Mouse (Mus musculus) embryonic facial prominence, embryonic 14.5 days (tissue): ENCODE measurements at regions not wholly inside any gene's neighbourhood (a gene's known extent, or its start where the extent isn't known, plus 50 kb on each side); places are given as distances from the start of the nearest gene placed in this dataset.
A peak's percentile ranks its signal among the peaks of the same experiment; 100 is the strongest.

Source experiments
- ATAC-seq: fragments of 200-750 bp; cut with Nextera tagmentation; 2 replicates; pipeline ENCODE4 v1.8.0; 2017; ENCODE audit warnings: low read depth, moderate number of reproducible peaks, moderate TSS enrichment
- DNase-seq: peaks from one replicate; pipeline ENCODE4 v3.0.0-alpha.2; 2015; ENCODE audit warnings: low spot score
- H3K27ac ChIP-seq: fragments of 300-500 bp; sonication (generic); replicated peaks from 2 replicates; pipeline ENCODE4 v1.5.1; 2014; ENCODE audit warnings: low read depth, mild to moderate bottlenecking, low read length, moderate library complexity
- H3K27me3 ChIP-seq: fragments of 300-500 bp; sonication (generic); replicated peaks from 2 replicates; pipeline ENCODE4 v1.6.1; 2014; ENCODE audit warnings: low read length; ENCODE audit not compliant: control insufficient read depth, insufficient read depth
- H3K36me3 ChIP-seq: fragments of 300-500 bp; sonication (generic); 2 replicates; pipeline ENCODE4 v1.6.1; 2014; ENCODE audit warnings: low read length, mixed read lengths; ENCODE audit not compliant: control insufficient read depth, insufficient read depth
- H3K4me1 ChIP-seq: fragments of 300-500 bp; sonication (generic); 2 replicates; pipeline ENCODE4 v1.6.1; 2014; ENCODE audit warnings: antibody characterized with exemption, low read length; ENCODE audit not compliant: control insufficient read depth, insufficient read depth
- H3K4me2 ChIP-seq: fragments of 300-500 bp; sonication (generic); 2 replicates; pipeline ENCODE4 v1.6.1; 2014; ENCODE audit warnings: low read depth, mild to moderate bottlenecking, low read length, moderate library complexity, mixed read lengths
- H3K4me3 ChIP-seq: fragments of 300-500 bp; sonication (generic); 2 replicates; pipeline ENCODE4 v1.5.1; 2014; ENCODE audit warnings: low read depth, mild to moderate bottlenecking, low read length
- H3K9ac ChIP-seq: fragments of 300-500 bp; sonication (generic); 2 replicates; pipeline ENCODE4 v1.6.1; 2014; ENCODE audit warnings: low read depth, mild to moderate bottlenecking, low read length, moderate library complexity, mixed read lengths
- H3K9me3 ChIP-seq: fragments of 300-500 bp; sonication (generic); 2 replicates; pipeline ENCODE4 v1.6.1; 2016; ENCODE audit warnings: low read length; ENCODE audit not compliant: control insufficient read depth
- WGBS: fragments of 180-500 bp; shearing (Covaris S2); extraction: QIAGEN DNeasy Blood & Tissue Kit; methylation state at CpG from one replicate; pipeline ENCODE4 v1.1.7; 2014; 5-methylcytosine and 5-hydroxymethylcytosine counted together

DNA sequence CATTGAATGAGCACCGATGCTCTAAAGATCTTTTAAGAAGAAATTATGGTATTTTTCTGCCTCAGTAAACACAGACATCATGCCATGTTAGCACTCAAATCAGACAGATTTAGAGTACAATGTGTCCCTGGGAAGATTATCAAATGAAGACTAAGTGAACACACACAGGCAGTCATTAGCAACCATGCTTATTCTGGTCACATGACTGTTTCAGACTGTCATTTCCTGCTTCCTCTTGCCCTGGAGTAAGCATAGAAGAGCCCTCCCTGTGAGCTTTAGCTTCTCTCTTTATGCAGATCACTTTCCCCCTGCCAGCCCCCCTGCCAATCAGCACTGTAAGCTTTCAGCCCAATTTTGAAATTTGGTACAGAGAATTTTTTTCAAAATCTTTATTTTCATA lies 143.4 kb upstream of the Amd2 start:
- DNase-seq (peak; percentile 2), ATAC-seq (no peak)
- Histone ChIP-seq H3K36me3 (no peaks in the 10 kb centered on the region), H3K27me3 (no peaks in the 10 kb centered on the region), H3K9ac (no peak overlapping the region), H3K27ac (no peak overlapping the region), H3K9me3 (no peaks in the 10 kb centered on the region), H3K4me2 (no peak overlapping the region), H3K4me1 (no peaks in the 10 kb centered on the region), H3K4me3 (no peak overlapping the region)
- 87% methylated on average over 1 of the region's 1 CpGs for WGBS

DNA sequence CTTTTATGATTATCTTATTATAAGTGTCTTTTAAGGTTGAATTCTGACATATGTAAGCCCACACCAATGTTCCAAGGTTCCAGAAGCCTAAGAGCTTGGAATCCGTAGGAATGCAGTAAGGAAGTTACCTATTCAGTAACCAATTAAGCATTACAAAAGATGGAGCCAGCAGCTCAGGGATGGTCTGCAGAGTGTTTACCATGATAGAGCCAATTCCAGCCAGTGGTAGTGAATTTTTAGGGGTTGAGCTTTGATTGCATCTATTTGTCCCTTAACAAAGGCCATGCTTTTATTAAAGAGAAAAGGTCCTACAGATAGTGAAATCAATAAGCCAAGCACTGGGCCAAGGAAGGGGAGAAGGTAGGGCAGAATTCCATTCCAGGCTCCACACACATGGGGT lies 123.6 kb upstream of the Amd2 start:
- H3K27me3 ChIP-seq, result no peaks in the 10 kb centered on the region
- H3K4me1 ChIP-seq, result no peaks in the 10 kb centered on the region
- H3K27ac ChIP-seq, result no peak overlapping the region
- H3K4me3 ChIP-seq, result no peak overlapping the region
- ATAC-seq (no peak), DNase-seq (no peak)
- H3K9ac ChIP-seq, result no peak overlapping the region
- no peak overlapping the region for H3K4me2 ChIP-seq
- 85% methylated on average over 1 of the region's 1 CpGs for WGBS
- no peaks in the 10 kb centered on the region for H3K9me3 ChIP-seq
- H3K36me3 ChIP-seq, result no peaks in the 10 kb centered on the region
